Mouse (Mus musculus): ENCODE results near the gene Cc2d1a. TPM values are rescaled to one million over a fixed set of nuclear protein-coding genes. Genes with fewer than 3 reads are reported as not detected.
A peak's percentile ranks its signal among the peaks of the same experiment; 100 is the strongest.

Gene Cc2d1a
- polyA plus RNA-seq, 1 experiment from 2014 or later: 16.3 TPM

GRCm38 (mm10) chr8:84185117-84185516 lies 37.4 kb upstream of the Cc2d1a start, which contains the start of gene Nanos3:
Gene Nanos3, minus strand, starts transcription at chr8:84185217.
- Histone ChIP-seq H3K27ac (ENCODE audit: low read length) (peak within 1 kb of the TSS; percentile 62; the same call in 1 of the 2 replicates), H3K36me3 (ENCODE audit: insufficient read depth, low read length) (no peaks in the 10 kb centered on the region), H3K27me3 (replicated peaks; ENCODE audit: insufficient read depth, low read length) (no peaks in the 10 kb centered on the region), H3K4me3 (ENCODE audit: low read depth, low read length) (peak within 1 kb of the TSS; percentile 75), H3K4me2 (replicated peaks; ENCODE audit: low read depth, low read length) (peak within 1 kb of the TSS; percentile 98), H3K4me1 (ENCODE audit: insufficient read depth, low read depth, low read length) (peaks cover 20% of the 10 kb centered on the region; the same call in 1 of the 2 replicates), H3K9me3 (ENCODE audit: low read length) (no peaks in the 10 kb centered on the region), H3K9ac (replicated peaks; ENCODE audit: low read depth) (peak within 1 kb of the TSS; percentile 80; the same call in 1 of the 2 replicates)
- TF ChIP-seq CTCF (IDR thresholded peaks at IDR 0.05) (no peak), EP300 (IDR thresholded peaks at IDR 0.05) (no peak)
- DNase-seq (ENCODE audit: low spot score) (no peak), ATAC-seq (no peak)
- WGBS: 97% methylated on average over 7 of the region's 7 CpGs

- H3K27me3 ChIP-seq (replicated peaks; ENCODE audit: insufficient read depth, low read length): no peaks in the 10 kb centered on the region
- H3K9me3 ChIP-seq (ENCODE audit: low read length): no peaks in the 10 kb centered on the region
- H3K9ac ChIP-seq (replicated peaks; ENCODE audit: low read depth): peak overlapping the region; percentile 80
- 14% methylated on average over 21 of the region's 21 CpGs for WGBS
- TF ChIP-seq EP300 (IDR thresholded peaks at IDR 0.05) (no peak), CTCF (IDR thresholded peaks at IDR 0.05) (no peak)
- H3K36me3 ChIP-seq (ENCODE audit: insufficient read depth, low read length): no peaks in the 10 kb centered on the region
- peak; percentile 37 for DNase-seq (ENCODE audit: low spot score)
- peak; percentile 39 for ATAC-seq
- peak overlapping the region; percentile 98 for H3K4me2 ChIP-seq (replicated peaks; ENCODE audit: low read depth, low read length)
- peak overlapping the region; percentile 62 for H3K27ac ChIP-seq (ENCODE audit: low read length)
- H3K4me3 ChIP-seq (ENCODE audit: low read depth, low read length): peak overlapping the region; percentile 75
- H3K4me1 ChIP-seq (ENCODE audit: insufficient read depth, low read depth, low read length): peaks cover 17% of the 10 kb centered on the region; the same call in 1 of the 2 replicates
Observed at GRCm38 (mm10) chr8:84184085-84185043, 36.6 kb upstream of the Cc2d1a start.

- 0 out of 2 replicates have a peak, but pooled peaks have one; percentile 3 for ATAC-seq
- H3K27ac ChIP-seq (ENCODE audit: low read length): peak overlapping the region; percentile 62
- no peaks in the 10 kb centered on the region for H3K9me3 ChIP-seq (ENCODE audit: low read length)
- no peaks in the 10 kb centered on the region for H3K27me3 ChIP-seq (replicated peaks; ENCODE audit: insufficient read depth, low read length)
- no peak for DNase-seq (ENCODE audit: low spot score)
- peak overlapping the region; percentile 75 for H3K4me3 ChIP-seq (ENCODE audit: low read depth, low read length)
- H3K4me2 ChIP-seq (replicated peaks; ENCODE audit: low read depth, low read length): peak overlapping the region; percentile 98
- H3K36me3 ChIP-seq (ENCODE audit: insufficient read depth, low read length): no peaks in the 10 kb centered on the region
- TF ChIP-seq CTCF (IDR thresholded peaks at IDR 0.05): no peak
- no peak for TF ChIP-seq EP300 (IDR thresholded peaks at IDR 0.05)
- peak overlapping the region; percentile 80 for H3K9ac ChIP-seq (replicated peaks; ENCODE audit: low read depth)
- H3K4me1 ChIP-seq (ENCODE audit: insufficient read depth, low read depth, low read length): peaks cover 17% of the 10 kb centered on the region; the same call in 1 of the 2 replicates
- 1% methylated on average over 50 of the region's 87 CpGs for WGBS
Observed at GRCm38 (mm10) chr8:84183261-84184084, 35.7 kb upstream of the Cc2d1a start.

- no peak for ATAC-seq
- WGBS: 23% methylated on average over 4 of the region's 4 CpGs
- Histone ChIP-seq H3K27me3 (replicated peaks; ENCODE audit: insufficient read depth, low read length) (no peaks in the 10 kb centered on the region), H3K4me3 (ENCODE audit: low read depth, low read length) (peak overlapping the region; percentile 75; the same call in 1 of the 2 replicates), H3K36me3 (ENCODE audit: insufficient read depth, low read length) (no peaks in the 10 kb centered on the region), H3K9me3 (ENCODE audit: low read length) (no peaks in the 10 kb centered on the region), H3K4me2 (replicated peaks; ENCODE audit: low read depth, low read length) (peak overlapping the region; percentile 98), H3K9ac (replicated peaks; ENCODE audit: low read depth) (peak overlapping the region; percentile 80; the same call in 1 of the 2 replicates), H3K27ac (ENCODE audit: low read length) (no peak overlapping the region), H3K4me1 (ENCODE audit: insufficient read depth, low read depth, low read length) (peaks cover 17% of the 10 kb centered on the region; the same call in 1 of the 2 replicates)
- no peak for TF ChIP-seq EP300 (IDR thresholded peaks at IDR 0.05)
- no peak for TF ChIP-seq CTCF (IDR thresholded peaks at IDR 0.05)
- DNase-seq (ENCODE audit: low spot score): no peak
Observed at GRCm38 (mm10) chr8:84182833-84183232, 35.1 kb upstream of the Cc2d1a start.

GRCm38 (mm10) chr8:84180530-84181190 lies 32.9 kb upstream of the Cc2d1a start:
- H3K27me3 ChIP-seq (replicated peaks; ENCODE audit: insufficient read depth, low read length): no peaks in the 10 kb centered on the region
- ATAC-seq (peak; percentile 29; the same call in 1 of the 2 replicates), DNase-seq (ENCODE audit: low spot score) (peak; percentile 49)
- peaks cover 17% of the 10 kb centered on the region; the same call in 1 of the 2 replicates for H3K4me1 ChIP-seq (ENCODE audit: insufficient read depth, low read depth, low read length)
- no peak overlapping the region for H3K9ac ChIP-seq (replicated peaks; ENCODE audit: low read depth)
- no peaks in the 10 kb centered on the region for H3K9me3 ChIP-seq (ENCODE audit: low read length)
- no peaks in the 10 kb centered on the region for H3K36me3 ChIP-seq (ENCODE audit: insufficient read depth, low read length)
- peak overlapping the region; percentile 52 for H3K4me2 ChIP-seq (replicated peaks; ENCODE audit: low read depth, low read length)
- no peak overlapping the region for H3K27ac ChIP-seq (ENCODE audit: low read length)
- WGBS: 3% methylated on average over 16 of the region's 16 CpGs
- no peak overlapping the region for H3K4me3 ChIP-seq (ENCODE audit: low read depth, low read length)
- TF ChIP-seq CTCF (IDR thresholded peaks at IDR 0.05): no peak
- no peak for TF ChIP-seq EP300 (IDR thresholded peaks at IDR 0.05)
